Mouse (Mus musculus): ENCODE results near the gene Hbp1. TPM values are rescaled to one million over a fixed set of nuclear protein-coding genes. Genes with fewer than 3 reads are reported as not detected.

Gene Hbp1
- polyA plus RNA-seq, 2 experiments from 2014 or later = 166 to 170 TPM

- no peak for ATAC-seq
Measured at GRCm38 (mm10) chr12:31905696-31906551, 44.4 kb downstream of the Hbp1 start.

- no peak for ATAC-seq
Measured at GRCm38 (mm10) chr12:31900391-31900914, 49.9 kb downstream of the Hbp1 start.

DNA sequence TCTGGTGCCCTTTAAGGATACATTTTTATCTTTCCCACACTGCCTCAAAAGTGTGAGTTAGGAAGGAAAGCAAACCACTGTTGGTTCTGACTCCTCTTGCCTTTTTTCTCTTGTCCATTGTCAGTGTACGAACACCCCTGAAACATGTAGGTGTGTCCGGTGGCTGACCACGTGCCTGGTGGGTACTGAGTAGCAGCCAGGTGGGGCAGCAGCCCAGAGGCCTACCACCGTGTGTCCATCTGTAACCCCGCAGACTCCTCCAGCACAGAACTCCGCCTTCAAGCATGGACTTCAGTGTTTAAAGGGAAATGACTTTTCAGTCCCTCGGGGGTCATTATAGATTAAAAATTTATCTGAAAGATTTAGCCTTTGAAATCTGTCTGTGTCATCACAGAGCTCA is 52.9 kb downstream of the Hbp1 start:
- no peak for ATAC-seq

- ATAC-seq = no peak
Measured at GRCm38 (mm10) chr12:31896986-31897385, 53.3 kb downstream of the Hbp1 start.

- ATAC-seq = no peak
Measured at GRCm38 (mm10) chr12:31896295-31896694, 54.0 kb downstream of the Hbp1 start.

GRCm38 (mm10) chr12:31895888-31896287 is 54.4 kb downstream of the Hbp1 start:
- no peak for ATAC-seq

GRCm38 (mm10) chr12:31895095-31895734 is 55.1 kb downstream of the Hbp1 start:
- no peak for ATAC-seq

DNA sequence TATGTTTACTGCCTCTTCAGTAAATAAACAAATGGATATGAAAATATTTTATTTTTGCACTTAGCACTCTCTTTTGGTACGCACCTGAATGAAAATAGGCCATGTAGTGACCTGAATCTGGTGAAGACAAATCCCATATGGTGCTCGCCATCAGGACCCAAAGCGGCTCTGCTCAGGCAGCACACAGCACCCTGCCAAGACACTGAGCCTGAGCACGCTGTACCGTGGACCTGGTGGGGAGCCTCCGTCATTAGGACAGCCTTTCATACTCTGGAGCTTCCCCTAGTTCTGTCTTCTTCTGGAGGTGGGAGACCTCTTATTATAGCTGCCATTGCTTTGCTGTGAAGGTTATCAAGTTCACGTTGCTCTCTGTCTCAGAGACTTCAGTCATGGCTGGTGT is 57.6 kb downstream of the Hbp1 start:
- ATAC-seq = no peak

DNA sequence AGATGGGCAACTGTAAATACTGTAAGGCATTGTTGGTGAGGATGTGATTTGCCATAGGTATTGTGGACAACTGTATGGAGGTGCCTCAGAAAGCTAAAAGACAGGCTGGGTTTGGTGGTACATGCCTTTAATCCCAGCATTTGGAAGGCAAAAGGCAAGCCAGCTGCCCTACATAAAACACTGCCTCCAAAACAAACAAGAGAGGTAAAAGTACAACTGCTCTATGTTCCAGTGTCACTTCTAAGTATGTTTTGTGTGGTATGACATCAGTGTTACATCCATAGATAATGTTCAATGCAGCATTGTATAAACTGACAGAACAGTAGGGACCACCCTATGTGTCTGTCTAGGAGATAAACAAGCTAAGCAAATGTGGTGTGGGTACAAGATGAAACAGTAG is 58.3 kb downstream of the Hbp1 start:
- ATAC-seq = no peak

GRCm38 (mm10) chr12:31890685-31891084 is 59.6 kb downstream of the Hbp1 start:
- no peak for ATAC-seq

- no peak for ATAC-seq
Measured at GRCm38 (mm10) chr12:31885844-31886606, 64.3 kb downstream of the Hbp1 start.

DNA sequence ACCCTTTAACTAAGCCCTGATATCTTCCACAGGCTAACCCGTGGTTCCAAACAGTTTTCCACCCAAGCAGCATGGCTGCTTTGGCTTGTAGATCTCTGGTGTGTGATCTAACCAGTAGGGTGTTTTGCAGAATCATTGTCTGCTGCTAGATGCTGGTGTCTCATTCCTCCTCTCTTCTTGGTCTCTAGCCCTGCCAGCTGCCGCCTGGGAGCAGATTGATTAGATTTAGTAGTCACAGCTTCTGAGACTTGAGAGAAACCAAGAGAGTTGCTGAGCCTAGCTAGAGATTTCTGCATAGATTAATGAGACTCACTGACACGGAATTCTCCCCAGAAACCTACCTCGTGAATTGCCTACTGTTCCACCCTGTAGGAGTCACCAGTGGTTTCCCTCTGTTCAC is 65.3 kb downstream of the Hbp1 start:
- no peak for ATAC-seq

DNA sequence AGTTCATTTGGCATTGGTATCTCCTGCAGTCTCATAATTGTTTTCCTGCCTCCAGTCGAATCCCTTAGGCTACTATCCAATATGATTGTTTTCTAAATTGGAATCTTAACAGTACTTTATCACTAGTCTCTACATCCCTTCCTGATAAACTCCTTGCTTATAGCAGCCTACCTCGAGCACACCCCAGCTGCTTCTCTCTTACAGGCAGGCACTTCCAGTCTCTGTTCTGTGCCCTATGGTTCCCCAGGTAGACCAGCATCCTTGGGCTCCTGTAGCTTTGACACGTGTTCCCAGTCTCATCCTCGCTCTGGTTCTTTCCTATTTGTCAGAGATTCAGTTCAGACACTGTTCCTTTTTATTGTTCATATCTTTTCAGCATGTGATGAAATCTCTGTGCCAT is 66.0 kb downstream of the Hbp1 start:
- ATAC-seq = no peak

- no peak for ATAC-seq
Measured at GRCm38 (mm10) chr12:31882736-31883135, 67.6 kb downstream of the Hbp1 start.

DNA sequence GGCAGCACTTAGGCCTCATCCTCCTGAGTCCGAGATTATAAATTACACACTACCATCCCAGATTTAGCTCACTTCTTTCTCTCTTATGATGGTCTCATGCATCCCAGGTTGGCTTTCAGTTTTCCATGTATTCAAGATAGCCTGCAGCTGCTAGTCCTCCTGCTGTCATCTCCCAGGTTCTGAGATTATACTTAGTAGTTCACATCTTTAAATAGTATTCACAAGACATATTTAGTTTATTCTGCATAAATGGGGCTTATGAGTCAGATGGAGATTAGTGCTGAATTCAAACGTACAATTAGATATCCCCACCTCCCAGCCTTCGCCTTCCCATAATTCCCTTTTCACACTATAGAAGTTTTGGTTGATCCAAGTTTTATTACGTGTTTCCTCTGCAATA is 73.6 kb downstream of the Hbp1 start:
- no peak for ATAC-seq

Other genes starting within 250 kb of the Hbp1 start
- gene Gpr22, start 236.6 kb downstream of the Hbp1 start, polyA plus RNA-seq (2017; shearing (Covaris generic)) = under 1 TPM; 0.38 to 0.90 TPM
- under 1 TPM; 0.30 to 0.68 TPM for gene Prkar2b, start 110.8 kb upstream of the Hbp1 start, polyA plus RNA-seq (2017; shearing (Covaris generic))